Mouse (Mus musculus): Measurements from ENCODE around the gene Cacna2d1. TPM values are rescaled to one million over a fixed set of nuclear protein-coding genes. Genes with fewer than 3 reads are reported as not detected.

Gene Cacna2d1
- 36.4 and 36.9 TPM in 2 replicates for polyA plus RNA-seq (2015; fragmentation: Nextera tagmentation; extraction: Ambion mirVana)

GRCm38 (mm10) chr5:15934376-15935233, at the start of gene Cacna2d1:
Gene Cacna2d1 (plus strand): TSS chr5:15934691.
- no peaks in the 10 kb centered on the region for H3K9me3 ChIP-seq (replicated peaks; ENCODE audit: control insufficient read depth, low read length, poor library complexity, severe bottlenecking)
- ATAC-seq: peak; percentile 88
- peak within 1 kb of the TSS; percentile 69 for H3K4me2 ChIP-seq (ENCODE audit: low read length)
- H3K4me1 ChIP-seq (ENCODE audit: control insufficient read depth, insufficient read depth, low read length): peaks cover 4% of the 10 kb centered on the region
- peak within 1 kb of the TSS; percentile 59 for H3K4me3 ChIP-seq (ENCODE audit: low read depth, low read length)
- H3K9ac ChIP-seq (ENCODE audit: low read depth, low read length): peak within 1 kb of the TSS; percentile 92
- no peaks in the 10 kb centered on the region for H3K36me3 ChIP-seq (ENCODE audit: control insufficient read depth, insufficient read depth, low read length)
- H3K27me3 ChIP-seq (ENCODE audit: control insufficient read depth, insufficient read depth, low read depth, low read length): peaks cover 5% of the 10 kb centered on the region
- WGBS: 0% methylated on average over 62 of the region's 120 CpGs
- H3K27ac ChIP-seq (ENCODE audit: low read length): peak within 1 kb of the TSS; percentile 96

DNA sequence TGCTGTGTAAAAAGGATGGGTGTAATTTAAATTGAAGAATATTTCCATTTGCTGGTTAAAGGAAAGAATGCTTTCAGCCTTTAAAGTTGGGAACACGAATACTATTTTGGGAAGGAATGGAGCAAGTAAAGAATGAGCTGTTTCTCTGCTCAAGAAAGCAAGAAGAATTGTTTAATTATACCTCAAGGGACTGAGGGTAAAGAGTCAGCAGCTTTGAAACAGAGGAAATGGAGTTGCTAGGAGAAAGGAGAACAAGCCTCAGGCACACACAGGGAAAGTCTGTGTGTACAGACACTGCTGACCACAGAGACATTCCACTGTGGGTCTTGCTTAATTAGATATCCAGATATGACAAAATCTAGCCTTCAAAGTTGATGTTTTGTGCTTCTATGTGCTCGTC, 39.4 kb upstream of the Cacna2d1 start:
- Histone ChIP-seq H3K27ac (ENCODE audit: low read length) (no peak overlapping the region), H3K36me3 (ENCODE audit: control insufficient read depth, insufficient read depth, low read length) (no peaks in the 10 kb centered on the region)
- WGBS: 68% methylated on average over 2 of the region's 2 CpGs

GRCm38 (mm10) chr5:15896706-15897105, 37.8 kb upstream of the Cacna2d1 start:
- ATAC-seq: no peak
- Histone ChIP-seq H3K9me3 (replicated peaks; ENCODE audit: control insufficient read depth, low read length, poor library complexity, severe bottlenecking) (no peaks in the 10 kb centered on the region), H3K27ac (ENCODE audit: low read length) (no peak overlapping the region), H3K36me3 (ENCODE audit: control insufficient read depth, insufficient read depth, low read length) (no peaks in the 10 kb centered on the region), H3K4me3 (ENCODE audit: low read depth, low read length) (no peak overlapping the region), H3K27me3 (ENCODE audit: control insufficient read depth, insufficient read depth, low read depth, low read length) (no peaks in the 10 kb centered on the region), H3K9ac (ENCODE audit: low read depth, low read length) (no peak overlapping the region), H3K4me2 (ENCODE audit: low read length) (no peak overlapping the region), H3K4me1 (ENCODE audit: control insufficient read depth, insufficient read depth, low read length) (0 out of 2 replicates have a peak, but pooled peaks cover 3% of the 10 kb centered on the region)
- WGBS: 84% methylated on average over 3 of the region's 3 CpGs

More for the DNA sequence above, 39.4 kb upstream of the Cacna2d1 start:
- H3K4me3 ChIP-seq (ENCODE audit: low read depth, low read length): no peak overlapping the region
- ATAC-seq: no peak
- H3K4me2 ChIP-seq (ENCODE audit: low read length): no peak overlapping the region
- 0 out of 2 replicates have a peak, but pooled peaks cover 3% of the 10 kb centered on the region for H3K4me1 ChIP-seq (ENCODE audit: control insufficient read depth, insufficient read depth, low read length)
- H3K27me3 ChIP-seq (ENCODE audit: control insufficient read depth, insufficient read depth, low read depth, low read length): no peaks in the 10 kb centered on the region
- no peaks in the 10 kb centered on the region for H3K9me3 ChIP-seq (replicated peaks; ENCODE audit: control insufficient read depth, low read length, poor library complexity, severe bottlenecking)
- H3K9ac ChIP-seq (ENCODE audit: low read depth, low read length): no peak overlapping the region

GRCm38 (mm10) chr5:15906446-15906845, 28.0 kb upstream of the Cacna2d1 start:
- Histone ChIP-seq H3K4me3 (ENCODE audit: low read depth, low read length) (no peak overlapping the region), H3K4me2 (ENCODE audit: low read length) (no peak overlapping the region), H3K27ac (ENCODE audit: low read length) (no peak overlapping the region), H3K9me3 (replicated peaks; ENCODE audit: control insufficient read depth, low read length, poor library complexity, severe bottlenecking) (no peaks in the 10 kb centered on the region), H3K27me3 (ENCODE audit: control insufficient read depth, insufficient read depth, low read depth, low read length) (no peaks in the 10 kb centered on the region), H3K4me1 (ENCODE audit: control insufficient read depth, insufficient read depth, low read length) (no peaks in the 10 kb centered on the region), H3K9ac (ENCODE audit: low read depth, low read length) (no peak overlapping the region), H3K36me3 (ENCODE audit: control insufficient read depth, insufficient read depth, low read length) (no peaks in the 10 kb centered on the region)
- 56% methylated on average over 3 of the region's 3 CpGs for WGBS
- no peak for ATAC-seq

DNA sequence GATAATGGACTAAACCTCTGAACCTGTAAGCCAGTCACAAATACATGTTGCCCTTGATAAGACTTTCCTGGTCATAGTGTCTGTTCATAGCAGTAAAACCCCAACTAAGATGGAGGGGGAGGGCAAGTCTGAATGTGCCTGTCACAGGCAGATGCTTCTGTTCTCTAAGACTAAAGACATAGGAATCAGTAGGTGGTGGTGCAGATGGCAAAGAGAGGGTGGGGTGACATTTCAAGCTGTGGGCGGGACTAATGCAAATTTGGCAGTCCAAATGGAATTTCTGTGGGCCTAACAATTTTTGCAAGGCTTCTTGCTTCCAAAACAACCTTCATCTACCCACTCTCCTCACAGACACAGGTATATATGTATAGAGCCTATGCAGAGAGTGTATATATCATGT, 19.6 kb upstream of the Cacna2d1 start:
- Histone ChIP-seq H3K4me1 (ENCODE audit: control insufficient read depth, insufficient read depth, low read length) (no peaks in the 10 kb centered on the region), H3K27me3 (ENCODE audit: control insufficient read depth, insufficient read depth, low read depth, low read length) (no peaks in the 10 kb centered on the region), H3K27ac (ENCODE audit: low read length) (no peak overlapping the region), H3K9ac (ENCODE audit: low read depth, low read length) (no peak overlapping the region), H3K36me3 (ENCODE audit: control insufficient read depth, insufficient read depth, low read length) (no peaks in the 10 kb centered on the region), H3K9me3 (replicated peaks; ENCODE audit: control insufficient read depth, low read length, poor library complexity, severe bottlenecking) (no peaks in the 10 kb centered on the region), H3K4me2 (ENCODE audit: low read length) (no peak overlapping the region), H3K4me3 (ENCODE audit: low read depth, low read length) (no peak overlapping the region)
- WGBS: 64% methylated on average over 1 of the region's 1 CpGs
- no peak for ATAC-seq

DNA sequence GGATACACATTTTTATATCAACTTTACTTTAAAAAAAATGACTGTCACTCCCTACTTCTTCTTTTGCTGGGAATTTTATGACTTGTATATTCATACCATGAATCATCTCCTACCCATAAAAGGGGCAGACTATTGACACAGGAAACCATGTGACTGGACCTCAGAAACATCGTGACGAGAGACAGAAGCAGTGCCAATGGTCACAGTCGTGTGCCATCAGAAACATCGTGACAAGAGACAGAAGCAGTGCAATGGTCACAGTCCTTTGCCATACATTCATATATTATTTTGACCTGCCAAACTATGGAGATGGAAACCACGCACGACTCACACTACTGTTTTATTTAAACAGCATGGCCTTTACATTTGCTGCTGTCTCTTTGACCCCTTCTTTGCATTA, 6.0 kb upstream of the Cacna2d1 start:
- Histone ChIP-seq H3K27ac (ENCODE audit: low read length) (no peak overlapping the region), H3K4me1 (ENCODE audit: control insufficient read depth, insufficient read depth, low read length) (peaks cover 3% of the 10 kb centered on the region), H3K4me2 (ENCODE audit: low read length) (no peak overlapping the region), H3K4me3 (ENCODE audit: low read depth, low read length) (no peak overlapping the region), H3K9ac (ENCODE audit: low read depth, low read length) (no peak overlapping the region), H3K36me3 (ENCODE audit: control insufficient read depth, insufficient read depth, low read length) (no peaks in the 10 kb centered on the region), H3K27me3 (ENCODE audit: control insufficient read depth, insufficient read depth, low read depth, low read length) (peaks cover 7% of the 10 kb centered on the region), H3K9me3 (replicated peaks; ENCODE audit: control insufficient read depth, low read length, poor library complexity, severe bottlenecking) (no peaks in the 10 kb centered on the region)
- WGBS: 40% methylated on average over 6 of the region's 6 CpGs
- ATAC-seq: no peak

DNA sequence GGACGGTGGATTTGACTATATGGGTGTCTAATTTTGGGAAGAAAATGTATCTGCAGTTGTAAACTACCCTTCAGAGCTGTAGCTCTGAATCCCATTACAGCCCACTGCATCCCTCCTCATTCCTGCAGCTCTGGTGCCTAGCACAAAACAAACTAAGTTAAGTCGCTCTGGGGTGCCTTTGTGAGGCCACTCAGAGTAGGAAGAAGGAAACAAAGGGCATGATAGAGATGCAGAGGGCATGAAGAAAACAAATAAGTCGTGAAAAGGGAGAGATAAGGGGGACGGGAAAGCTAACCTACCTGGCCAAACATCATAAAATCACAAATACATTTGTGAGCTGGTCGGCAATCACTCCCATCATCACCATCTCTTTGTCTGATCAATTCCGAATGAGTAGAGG, 1.5 kb upstream of the Cacna2d1 start:
- 5% methylated on average over 6 of the region's 6 CpGs for WGBS
- peaks cover 4% of the 10 kb centered on the region for H3K4me1 ChIP-seq (ENCODE audit: control insufficient read depth, insufficient read depth, low read length)
- peaks cover 5% of the 10 kb centered on the region for H3K27me3 ChIP-seq (ENCODE audit: control insufficient read depth, insufficient read depth, low read depth, low read length)
- no peaks in the 10 kb centered on the region for H3K9me3 ChIP-seq (replicated peaks; ENCODE audit: control insufficient read depth, low read length, poor library complexity, severe bottlenecking)
- peak overlapping the region; percentile 19; the same call in 1 of the 2 replicates for H3K4me3 ChIP-seq (ENCODE audit: low read depth, low read length)
- no peak for ATAC-seq
- H3K9ac ChIP-seq (ENCODE audit: low read depth, low read length): peak overlapping the region; percentile 92
- no peaks in the 10 kb centered on the region for H3K36me3 ChIP-seq (ENCODE audit: control insufficient read depth, insufficient read depth, low read length)
- H3K27ac ChIP-seq (ENCODE audit: low read length): peak overlapping the region; percentile 96
- peak overlapping the region; percentile 69 for H3K4me2 ChIP-seq (ENCODE audit: low read length)

DNA sequence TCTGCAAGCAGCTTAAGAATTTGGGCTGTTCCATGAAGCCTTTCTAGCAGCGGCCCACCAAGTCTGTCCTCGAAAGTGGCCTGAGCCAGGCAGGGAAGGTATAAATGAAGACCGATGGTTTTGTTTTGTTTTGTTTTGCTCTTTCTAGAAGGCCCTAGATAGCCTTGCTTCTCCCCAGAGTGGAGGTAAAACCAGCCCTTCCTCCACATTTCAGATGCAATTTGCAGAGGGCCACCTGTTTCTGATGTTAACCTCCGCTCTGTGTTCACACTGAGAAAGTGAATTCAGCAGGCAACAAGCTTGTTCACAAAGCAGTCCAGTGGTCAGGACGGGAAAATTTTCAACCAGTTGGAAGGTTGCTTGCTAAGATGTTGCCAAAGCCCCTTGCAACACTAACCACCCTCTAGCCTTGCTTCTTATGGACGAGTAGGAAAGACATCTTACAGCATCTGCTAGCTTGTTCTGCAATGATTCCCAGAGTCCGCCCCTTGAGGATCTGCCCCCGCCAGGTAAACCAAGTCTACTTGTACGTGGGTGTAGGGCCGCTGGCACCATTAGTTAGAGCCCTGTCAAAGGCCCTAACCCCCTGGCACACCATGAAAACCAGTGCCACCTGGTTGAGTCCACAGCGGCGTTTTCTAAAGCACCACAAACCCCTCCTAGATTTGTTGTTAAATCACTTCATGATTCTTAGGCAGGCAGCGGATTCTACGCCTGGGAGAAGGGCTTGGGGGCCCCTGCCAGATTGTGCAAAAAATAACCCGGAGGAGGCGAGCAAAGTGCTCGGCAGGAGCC, 713 bp upstream of the Cacna2d1 start:
- H3K27ac ChIP-seq (ENCODE audit: low read length): peak overlapping the region; percentile 96
- no peaks in the 10 kb centered on the region for H3K9me3 ChIP-seq (replicated peaks; ENCODE audit: control insufficient read depth, low read length, poor library complexity, severe bottlenecking)
- peaks cover 5% of the 10 kb centered on the region for H3K27me3 ChIP-seq (ENCODE audit: control insufficient read depth, insufficient read depth, low read depth, low read length)
- H3K4me1 ChIP-seq (ENCODE audit: control insufficient read depth, insufficient read depth, low read length): peaks cover 4% of the 10 kb centered on the region
- H3K9ac ChIP-seq (ENCODE audit: low read depth, low read length): peak overlapping the region; percentile 92
- peak overlapping the region; percentile 59 for H3K4me3 ChIP-seq (ENCODE audit: low read depth, low read length)
- WGBS: 2% methylated on average over 17 of the region's 17 CpGs
- peak overlapping the region; percentile 69 for H3K4me2 ChIP-seq (ENCODE audit: low read length)
- H3K36me3 ChIP-seq (ENCODE audit: control insufficient read depth, insufficient read depth, low read length): no peaks in the 10 kb centered on the region
- ATAC-seq: peak; percentile 51

Measured in midbrain, embryonic 16.5 days (tissue).